Mouse (Mus musculus) macrophage (primary cell): ENCODE measurements around the gene Ccdc30. TPM values are rescaled to one million over a fixed set of nuclear protein-coding genes. Genes with fewer than 3 reads are reported as not detected.

Source experiments
- H3K27ac ChIP-seq: fragments of 350-480 bp; formaldehyde crosslinking; 2 replicates; pipeline ENCODE4 v1.9.0; 2021
- H3K36me3 ChIP-seq: fragments of 350-480 bp; formaldehyde crosslinking; 2 replicates; pipeline ENCODE4 v1.9.0; 2021; ENCODE audit errors: inconsistent target
- H3K4me3 ChIP-seq: fragments of 350-480 bp; formaldehyde crosslinking; 2 replicates; pipeline ENCODE4 v1.9.0; 2021; ENCODE audit errors: inconsistent target
- H3K79me2 ChIP-seq: fragments of 350-480 bp; formaldehyde crosslinking; 2 replicates; pipeline ENCODE4 v1.9.0; 2021; ENCODE audit errors: inconsistent target
- WGBS: methylation state at CpG from one replicate; pipeline ENCODE4 v1.1.7; 2026; ENCODE audit warnings: inconsistent platforms; ENCODE audit not compliant: missing documents; 5-methylcytosine and 5-hydroxymethylcytosine counted together
- polyA plus RNA-seq: library from polyadenylated mRNA; stranded (reverse); fragments of 250-400 nt; gene quantifications from 3 replicates; pipeline ENCODE4 v1.2.4, GENCODE M21; 2018; ENCODE audit warnings: inconsistent platforms

Ccdc30 gene
- polyA plus RNA-seq, 1 experiment from 2014 or later: not detected

- H3K36me3 ChIP-seq: peaks cover 37% of the 10 kb centered on the region
- H3K79me2 ChIP-seq: peaks cover 4% of the 10 kb centered on the region; the same call in 1 of the 2 replicates
- WGBS: 51% methylated on average over 2 of the region's 2 CpGs
- H3K27ac ChIP-seq: no peak overlapping the region
- H3K4me3 ChIP-seq: no peak overlapping the region
Observed at GRCm38 (mm10) chr4:119275226-119275625, 140.1 kb downstream of the Ccdc30 start.

GRCm38 (mm10) chr4:119274627-119275026, 140.7 kb downstream of the Ccdc30 start:
- H3K27ac ChIP-seq: no peak overlapping the region
- H3K36me3 ChIP-seq: peaks cover 31% of the 10 kb centered on the region
- 86% methylated on average over 1 of the region's 1 CpGs for WGBS
- H3K79me2 ChIP-seq: no peaks in the 10 kb centered on the region; the same call in 1 of the 2 replicates
- no peak overlapping the region for H3K4me3 ChIP-seq

Other genes starting within 250 kb of the Ccdc30 start
- 1.2 to 2.2 TPM (median 1.6 TPM) in 3 replicates for gene Zfp691, start 241.3 kb downstream of the Ccdc30 start, polyA plus RNA-seq
- gene Ermap, start 225.5 kb downstream of the Ccdc30 start, polyA plus RNA-seq: not detected in 3 replicates
- gene Svbp, start 220.2 kb downstream of the Ccdc30 start, polyA plus RNA-seq: 6.9 to 28.4 TPM (median 27.3 TPM) in 3 replicates
- not detected in 3 replicates for gene Tmem269, start 197.3 kb downstream of the Ccdc30 start, polyA plus RNA-seq
- 3.0 to 4.3 TPM (median 3.1 TPM) in 3 replicates for gene AU022252, start 182.8 kb downstream of the Ccdc30 start, polyA plus RNA-seq
- 4.6 to 7.6 TPM (median 5.8 TPM) in 3 replicates for gene P3h1, start 182.6 kb downstream of the Ccdc30 start, polyA plus RNA-seq
- not detected in 3 replicates for gene Cldn19, start 160.1 kb downstream of the Ccdc30 start, polyA plus RNA-seq
- gene Ybx1, start 120.9 kb downstream of the Ccdc30 start, polyA plus RNA-seq: 671 to 1,591 TPM (median 793 TPM) in 3 replicates
- 19.8 to 39.9 TPM (median 33.9 TPM) in 3 replicates for gene Ppih, start 95.0 kb downstream of the Ccdc30 start, polyA plus RNA-seq
- 8.4 to 12.4 TPM (median 9.1 TPM) in 3 replicates for gene Ppcs, start 6.9 kb upstream of the Ccdc30 start, polyA plus RNA-seq
- gene Zmynd12, start 7.3 kb upstream of the Ccdc30 start, polyA plus RNA-seq: not detected in 3 replicates
- gene Rimkla, start 77.1 kb upstream of the Ccdc30 start, polyA plus RNA-seq: not detected in 3 replicates
- 14.0 to 23.3 TPM (median 18.3 TPM) in 3 replicates for gene Foxj3, start 121.5 kb upstream of the Ccdc30 start, polyA plus RNA-seq
- gene Frg2f1, start 124.0 kb upstream of the Ccdc30 start, polyA plus RNA-seq: 1.6 to 2.7 TPM (median 2.4 TPM) in 3 replicates
- gene Guca2a, start 222.2 kb upstream of the Ccdc30 start, polyA plus RNA-seq: not detected in 3 replicates
- not detected in 3 replicates for gene Guca2b, start 243.4 kb upstream of the Ccdc30 start, polyA plus RNA-seq